Mouse (Mus musculus) gastrocnemius, adult 2 months (tissue): ENCODE data around the gene Atg9a. TPM values are rescaled to one million over a fixed set of nuclear protein-coding genes. Genes with fewer than 3 reads are reported as not detected.

Experiments used
- DNase-seq: peaks from one replicate; pipeline ENCODE4 v3.0.0; 2022
- H3K27ac ChIP-seq: fragments of 200-600 bp; 2 replicates; pipeline ENCODE4 v1.8.1; 2022; ENCODE audit warnings: mild to moderate bottlenecking
- H3K4me3 ChIP-seq: fragments of 200-600 bp; 2 replicates; pipeline ENCODE4 v1.8.1; 2022; ENCODE audit warnings: mild to moderate bottlenecking, moderate library complexity
- CTCF ChIP-seq: fragments of 200-600 bp; IDR thresholded peaks from 2 replicates; pipeline ENCODE4 v1.8.1; 2022; ENCODE audit warnings: antibody characterized with exemption, mild to moderate bottlenecking, moderate library complexity
- intact Hi-C: fragments of 180-260 bp; cut with DNase I; formaldehyde crosslinking; loops from one replicate; pipeline ENCODE4 v1.15.1; 2025
- total RNA-seq, 2 experiments: library from RNA; stranded (reverse); gene quantifications; 2 replicates each; pipeline ENCODE4 v1.2.3; 2021

The Atg9a gene
- total RNA-seq, 2 experiments from 2014 or later = 107 to 113 TPM

- TF ChIP-seq CTCF = no peak
- intact Hi-C loops = no loop called here
- peak overlapping the region; percentile 88 for H3K27ac ChIP-seq
- H3K4me3 ChIP-seq = peak overlapping the region; percentile 76
- no peak for DNase-seq
Measured at GRCm38 (mm10) chr1:75180741-75181140, 11.3 kb downstream of the Atg9a start.

- intact Hi-C loops = no loop called here
- peak within 1 kb of the TSS; percentile 76 for H3K4me3 ChIP-seq
- H3K27ac ChIP-seq = peak within 1 kb of the TSS; percentile 88
- DNase-seq = peak; percentile 91
- no peak for TF ChIP-seq CTCF
Measured at GRCm38 (mm10) chr1:75180105-75180590, 11.8 kb downstream of the Atg9a start, which contains the start of gene Abcb6. Abcb6 (minus strand) TSS chr1:75180392.

GRCm38 (mm10) chr1:75179334-75180104 lies 12.5 kb downstream of the Atg9a start:
- Histone ChIP-seq H3K4me3 (peak overlapping the region; percentile 76), H3K27ac (peak overlapping the region; percentile 88)
- peak; percentile 79 for DNase-seq
- TF ChIP-seq CTCF = no peak
- intact Hi-C loops = no loop called here

- DNase-seq = peak; percentile 98
- H3K4me3 ChIP-seq = peak within 1 kb of the TSS; percentile 84
- peak within 1 kb of the TSS; percentile 100 for H3K27ac ChIP-seq
- intact Hi-C loops = no loop called here
- no peak for TF ChIP-seq CTCF
Measured at GRCm38 (mm10) chr1:75168472-75169464, 23.2 kb downstream of the Atg9a start, which contains the start of gene Zfand2b. Zfand2b (plus strand) TSS chr1:75168646.

GRCm38 (mm10) chr1:75168093-75168471 lies 23.9 kb downstream of the Atg9a start:
- Histone ChIP-seq H3K27ac (peak overlapping the region; percentile 100), H3K4me3 (peak overlapping the region; percentile 84)
- TF ChIP-seq CTCF = no peak
- intact Hi-C loops = no loop called here
- no peak for DNase-seq

- no peak for DNase-seq
- no peak for TF ChIP-seq CTCF
- no peak overlapping the region for H3K4me3 ChIP-seq
- intact Hi-C loops = no loop called here
- no peak overlapping the region for H3K27ac ChIP-seq
Measured at GRCm38 (mm10) chr1:75160256-75160617, 31.8 kb downstream of the Atg9a start.

- Histone ChIP-seq H3K4me3 (no peak overlapping the region), H3K27ac (no peak overlapping the region)
- TF ChIP-seq CTCF = no peak
- no peak for DNase-seq
- intact Hi-C loops = no loop called here
Measured at GRCm38 (mm10) chr1:75159540-75160255, 32.3 kb downstream of the Atg9a start.

GRCm38 (mm10) chr1:75158990-75159389 lies 33.0 kb downstream of the Atg9a start:
- no peak overlapping the region for H3K4me3 ChIP-seq
- intact Hi-C loops = no loop called here
- no peak for DNase-seq
- TF ChIP-seq CTCF = no peak
- H3K27ac ChIP-seq = no peak overlapping the region

GRCm38 (mm10) chr1:75155837-75156236 lies 36.2 kb downstream of the Atg9a start:
- intact Hi-C loops = no loop called here
- DNase-seq = no peak
- Histone ChIP-seq H3K4me3 (no peak overlapping the region), H3K27ac (no peak overlapping the region)
- TF ChIP-seq CTCF = no peak

- no peak for TF ChIP-seq CTCF
- Histone ChIP-seq H3K27ac (no peak overlapping the region), H3K4me3 (no peak overlapping the region)
- no peak for DNase-seq
- intact Hi-C loops = no loop called here
Measured at GRCm38 (mm10) chr1:75148727-75149126, 43.3 kb downstream of the Atg9a start.

- no peak for TF ChIP-seq CTCF
- no peak for DNase-seq
- Histone ChIP-seq H3K27ac (no peak overlapping the region), H3K4me3 (no peak overlapping the region)
- intact Hi-C loops = no loop called here
Measured at GRCm38 (mm10) chr1:75147411-75148135, 44.4 kb downstream of the Atg9a start.

- no peak for DNase-seq
- Histone ChIP-seq H3K4me3 (no peak overlapping the region), H3K27ac (no peak overlapping the region)
- TF ChIP-seq CTCF = no peak
- intact Hi-C loops = no loop called here
Measured at GRCm38 (mm10) chr1:75145589-75145988, 46.4 kb downstream of the Atg9a start.
